Mouse (Mus musculus) MEL (cell line): ENCODE measurements around the gene Mdp1.

ENCODE experiments used
- CHD1 ChIP-seq: IDR thresholded peaks from 2 replicates; pipeline ENCODE4 v1.6.1; 2012; ENCODE audit warnings: low read depth, mild to moderate bottlenecking, inconsistent platforms, low read length, improper control_type of control experiment
- CTCF ChIP-seq, 3 experiments: IDR thresholded peaks in 2 of 3; conservative IDR thresholded peaks in 1 of 3; 2 replicates each; pipeline ENCODE4 v1.5.1; 2011 to 2012; ENCODE audit warnings: low read length in 3 of 3, low read depth in 2 of 3, mild to moderate bottlenecking in 2 of 3, improper control_type of control experiment in 1 of 3, inconsistent platforms in 1 of 3, mixed read lengths in 1 of 3, moderate library complexity in 1 of 3; ENCODE audit not compliant: control insufficient read depth in 1 of 3, insufficient read depth in 1 of 3, poor library complexity in 1 of 3, severe bottlenecking in 1 of 3
- EP300 ChIP-seq, 2 experiments: IDR thresholded peaks; 2 replicates each; pipeline ENCODE4 v1.6.1; 2011; ENCODE audit warnings: improper control_type of control experiment in 2 of 2, low read length in 2 of 2, low read depth in 1 of 2, mild to moderate bottlenecking in 1 of 2
- GATA1 ChIP-seq: IDR thresholded peaks from 2 replicates; pipeline ENCODE4 v1.6.1; 2011; ENCODE audit warnings: low read depth, low read length, improper control_type of control experiment
- MAX ChIP-seq: IDR thresholded peaks from 2 replicates; pipeline ENCODE4 v1.6.1; 2011; ENCODE audit warnings: low read length, improper control_type of control experiment
- MAZ ChIP-seq: IDR thresholded peaks from 2 replicates; pipeline ENCODE4 v1.6.1; 2012; ENCODE audit warnings: low read depth, mild to moderate bottlenecking, inconsistent platforms, low read length, improper control_type of control experiment
- NELFE ChIP-seq: IDR thresholded peaks from 2 replicates; pipeline ENCODE4 v1.6.1; 2011; ENCODE audit warnings: low read depth, low read length, improper control_type of control experiment
- POLR2A ChIP-seq, 2 experiments: IDR thresholded peaks; 2 replicates each; pipeline ENCODE4 v1.6.1; 2011 to 2012; ENCODE audit warnings: low read length in 2 of 2, mild to moderate bottlenecking in 2 of 2, control low read depth in 1 of 2, improper control_type of control experiment in 1 of 2, low read depth in 1 of 2, moderate library complexity in 1 of 2; ENCODE audit not compliant: control insufficient read depth in 1 of 2, insufficient read depth in 1 of 2, poor library complexity in 1 of 2
- RAD21 ChIP-seq: IDR thresholded peaks from 2 replicates; pipeline ENCODE4 v1.6.1; 2011; ENCODE audit warnings: mild to moderate bottlenecking, low read depth, low read length, improper control_type of control experiment
- SIN3A ChIP-seq: IDR thresholded peaks from 2 replicates; pipeline ENCODE4 v1.6.1; 2012; ENCODE audit warnings: low read length, improper control_type of control experiment, inconsistent platforms
- TAL1 ChIP-seq: IDR thresholded peaks from 2 replicates; pipeline ENCODE4 v1.6.1; 2012; ENCODE audit warnings: mild to moderate bottlenecking, inconsistent platforms, low read length, moderate library complexity, mixed read lengths
- USF1 ChIP-seq: IDR thresholded peaks from 2 replicates; pipeline ENCODE4 v1.6.1; 2014; ENCODE audit warnings: low read depth, mild to moderate bottlenecking, inconsistent platforms, low read length, improper control_type of control experiment, moderate library complexity
- ZKSCAN1 ChIP-seq: IDR thresholded peaks from 2 replicates; pipeline ENCODE4 v1.6.1; 2012; ENCODE audit warnings: low read depth, mild to moderate bottlenecking, inconsistent platforms, low read length, improper control_type of control experiment, moderate library complexity
- ZNF384 ChIP-seq: IDR thresholded peaks from 2 replicates; pipeline ENCODE4 v1.6.1; 2012; ENCODE audit warnings: low read depth, mild to moderate bottlenecking, inconsistent platforms, low read length, improper control_type of control experiment

DNA sequence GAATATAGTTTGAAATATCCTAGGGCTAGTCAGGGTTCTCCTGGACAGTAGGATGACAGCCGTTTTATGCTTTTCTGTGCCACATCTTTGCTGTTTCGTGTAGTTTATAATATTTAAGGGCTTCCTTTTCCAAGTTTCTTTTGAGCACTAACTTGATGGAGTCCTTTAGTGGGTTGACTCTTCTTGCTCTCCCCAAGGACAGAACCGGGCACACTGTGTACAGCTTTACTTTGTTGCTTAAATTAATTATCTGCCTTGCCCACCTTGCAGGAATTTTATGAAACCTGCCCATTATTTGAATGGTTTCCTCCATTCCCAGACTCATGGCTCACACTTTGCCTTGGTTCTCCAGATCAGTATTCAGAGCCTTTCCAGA is 21.8 kb upstream of the Mdp1 start:
- TF ChIP-seq ZNF384 (no peak), POLR2A (IDR thresholded peaks at IDR 0.05; ENCODE audit: control insufficient read depth in 1 of 2, insufficient read depth in 1 of 2, low read depth in 1 of 2, low read length in 2 of 2, poor library complexity in 1 of 2) (no peak), NELFE (no peak), CTCF (IDR thresholded peaks at IDR 0.05 in 2 of 3, conservative IDR thresholded peaks at IDR 0.05 in 1 of 3; ENCODE audit: control insufficient read depth in 1 of 3, insufficient read depth in 1 of 3, low read depth in 2 of 3, low read length in 3 of 3, poor library complexity in 1 of 3, severe bottlenecking in 1 of 3) (no peak), CHD1 (no peak), USF1 (no peak), MAX (no peak), TAL1 (no peak), RAD21 (no peak), ZKSCAN1 (no peak), EP300 (IDR thresholded peaks at IDR 0.05; ENCODE audit: low read depth in 1 of 2, low read length in 2 of 2) (no peak), MAZ (no peak), SIN3A (no peak), GATA1 (no peak)
